Mouse (Mus musculus) ES-CJ7 (cell line): ENCODE data around the gene Lrriq1.

Experiments
- DNase-seq: peaks from one replicate; pipeline ENCODE4 v3.0.0; 2011; ENCODE audit warnings: low read depth, low spot score

Lrriq1 gene

GRCm38 (mm10) chr10:103029132-103029729 lies 206.9 kb downstream of the Lrriq1 start:
- peak; percentile 23 for DNase-seq

- peak; percentile 72 for DNase-seq
These were observed 207.6 kb downstream of the Lrriq1 start for GRCm38 (mm10) chr10:103028253-103029131.

- no peak for DNase-seq
These were observed 208.2 kb downstream of the Lrriq1 start for GRCm38 (mm10) chr10:103027931-103028252.

GRCm38 (mm10) chr10:103027226-103027930 lies 208.7 kb downstream of the Lrriq1 start:
- no peak for DNase-seq

- no peak for DNase-seq
These were observed 209.4 kb downstream of the Lrriq1 start for GRCm38 (mm10) chr10:103026636-103027225.

GRCm38 (mm10) chr10:103002556-103002955 lies 233.6 kb downstream of the Lrriq1 start:
- no peak for DNase-seq

GRCm38 (mm10) chr10:103000902-103001301 lies 235.2 kb downstream of the Lrriq1 start:
- DNase-seq = no peak

GRCm38 (mm10) chr10:102999584-102999983 lies 236.5 kb downstream of the Lrriq1 start:
- DNase-seq = no peak
